Mouse (Mus musculus): ENCODE data around the gene Eri3.

DNA sequence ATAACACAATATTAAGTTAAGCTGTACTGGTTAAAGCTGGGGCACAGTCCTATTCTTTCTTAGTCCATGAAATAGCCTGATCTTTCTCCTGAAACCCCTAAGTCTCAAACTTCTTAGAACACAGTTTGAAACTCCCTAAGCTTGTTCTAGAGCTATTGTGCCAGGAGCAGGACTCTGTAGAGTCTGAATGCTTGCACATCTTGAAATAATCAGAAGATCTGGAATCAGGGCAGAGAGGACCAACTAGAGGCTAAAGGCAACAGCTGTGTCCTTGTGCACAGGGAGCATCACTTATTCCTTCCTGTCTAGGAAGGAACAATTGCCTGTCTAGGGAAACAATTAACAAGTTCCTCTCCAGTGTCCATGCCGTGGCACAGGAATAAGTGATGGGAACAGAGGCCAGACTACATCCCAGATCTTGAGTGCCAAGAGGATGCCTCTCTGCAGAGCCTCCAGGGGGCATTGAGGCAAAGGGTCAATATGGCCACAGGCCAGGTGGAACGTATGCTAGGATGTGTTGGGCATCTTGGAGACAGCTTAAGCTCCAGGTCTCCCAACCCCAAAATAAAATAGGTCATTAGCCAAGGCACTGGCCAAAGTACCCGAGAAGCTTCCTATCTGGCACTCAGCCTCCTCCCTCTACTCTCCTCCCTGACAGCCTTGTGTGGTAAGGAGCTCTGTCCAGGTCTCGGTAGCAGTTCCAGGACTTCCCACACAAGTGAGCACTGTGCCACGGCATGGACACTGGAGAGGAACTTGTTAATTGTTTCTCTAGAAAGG lies 56.9 kb downstream of the Eri3 start:
- TF ChIP-seq CTCF (IDR thresholded peaks at IDR 0.05; ENCODE audit: low read depth), result no peak
- no peak for TF ChIP-seq EP300 (IDR thresholded peaks at IDR 0.05; ENCODE audit: low read depth)
